Mouse (Mus musculus): ENCODE results near the gene Cacnb4. TPM values are rescaled to one million over a fixed set of nuclear protein-coding genes. Genes with fewer than 3 reads are reported as not detected.
A peak's percentile ranks its signal among the peaks of the same experiment; 100 is the strongest.

The Cacnb4 gene
- polyA plus RNA-seq, 1 experiment from 2014 or later: 2.0 TPM

- Histone ChIP-seq H3K27ac (ENCODE audit: low read length) (no peak overlapping the region), H3K4me2 (replicated peaks; ENCODE audit: low read depth, low read length) (no peak overlapping the region), H3K4me3 (ENCODE audit: low read length) (no peak overlapping the region), H3K27me3 (ENCODE audit: insufficient read depth, low read length) (no peaks in the 10 kb centered on the region), H3K4me1 (ENCODE audit: insufficient read depth, low read length) (no peaks in the 10 kb centered on the region), H3K36me3 (ENCODE audit: insufficient read depth, low read length) (no peaks in the 10 kb centered on the region), H3K9ac (replicated peaks; ENCODE audit: low read length) (no peak overlapping the region), H3K9me3 (ENCODE audit: low read length) (no peaks in the 10 kb centered on the region)
- whole genome bisulfite sequencing: 79% methylated on average over 7 of the region's 7 CpGs
- no peak for ATAC-seq (ENCODE audit: low FRiP score, low TSS enrichment)
These were observed 220.8 kb downstream of the Cacnb4 start for GRCm38 (mm10) chr2:52455606-52456479.

GRCm38 (mm10) chr2:52449818-52450217 is 226.8 kb downstream of the Cacnb4 start:
- no peaks in the 10 kb centered on the region for H3K27me3 ChIP-seq (ENCODE audit: insufficient read depth, low read length)
- no peaks in the 10 kb centered on the region for H3K9me3 ChIP-seq (ENCODE audit: low read length)
- H3K4me2 ChIP-seq (replicated peaks; ENCODE audit: low read depth, low read length): no peak overlapping the region
- H3K4me1 ChIP-seq (ENCODE audit: insufficient read depth, low read length): no peaks in the 10 kb centered on the region
- no peak overlapping the region for H3K27ac ChIP-seq (ENCODE audit: low read length)
- 72% methylated on average over 8 of the region's 8 CpGs for WGBS
- H3K36me3 ChIP-seq (ENCODE audit: insufficient read depth, low read length): no peaks in the 10 kb centered on the region
- no peak overlapping the region for H3K4me3 ChIP-seq (ENCODE audit: low read length)
- no peak overlapping the region for H3K9ac ChIP-seq (replicated peaks; ENCODE audit: low read length)
- ATAC-seq (ENCODE audit: low FRiP score, low TSS enrichment): no peak

- H3K4me3 ChIP-seq (ENCODE audit: low read length): no peak overlapping the region
- H3K9ac ChIP-seq (replicated peaks; ENCODE audit: low read length): no peak overlapping the region
- H3K4me2 ChIP-seq (replicated peaks; ENCODE audit: low read depth, low read length): no peak overlapping the region
- no peak for ATAC-seq (ENCODE audit: low FRiP score, low TSS enrichment)
- no peak overlapping the region for H3K27ac ChIP-seq (ENCODE audit: low read length)
- 75% methylated on average over 1 of the region's 1 CpGs for WGBS
- no peaks in the 10 kb centered on the region for H3K4me1 ChIP-seq (ENCODE audit: insufficient read depth, low read length)
- H3K9me3 ChIP-seq (ENCODE audit: low read length): no peaks in the 10 kb centered on the region
- H3K27me3 ChIP-seq (ENCODE audit: insufficient read depth, low read length): no peaks in the 10 kb centered on the region
- no peaks in the 10 kb centered on the region for H3K36me3 ChIP-seq (ENCODE audit: insufficient read depth, low read length)
These were observed 227.7 kb downstream of the Cacnb4 start for GRCm38 (mm10) chr2:52448916-52449315.

- ATAC-seq (ENCODE audit: low FRiP score, low TSS enrichment): no peak
- Histone ChIP-seq H3K9me3 (ENCODE audit: low read length) (no peaks in the 10 kb centered on the region), H3K4me2 (replicated peaks; ENCODE audit: low read depth, low read length) (no peak overlapping the region), H3K4me3 (ENCODE audit: low read length) (no peak overlapping the region), H3K4me1 (ENCODE audit: insufficient read depth, low read length) (peaks cover 3% of the 10 kb centered on the region; the same call in 1 of the 2 replicates), H3K9ac (replicated peaks; ENCODE audit: low read length) (no peak overlapping the region), H3K27ac (ENCODE audit: low read length) (no peak overlapping the region), H3K27me3 (ENCODE audit: insufficient read depth, low read length) (no peaks in the 10 kb centered on the region), H3K36me3 (ENCODE audit: insufficient read depth, low read length) (no peaks in the 10 kb centered on the region)
- 72% methylated on average over 5 of the region's 5 CpGs for WGBS
These were observed 230.0 kb downstream of the Cacnb4 start for GRCm38 (mm10) chr2:52446648-52447047.

GRCm38 (mm10) chr2:52442125-52442524 is 234.5 kb downstream of the Cacnb4 start:
- Histone ChIP-seq H3K27me3 (ENCODE audit: insufficient read depth, low read length) (no peaks in the 10 kb centered on the region), H3K4me2 (replicated peaks; ENCODE audit: low read depth, low read length) (no peak overlapping the region), H3K9ac (replicated peaks; ENCODE audit: low read length) (no peak overlapping the region), H3K4me3 (ENCODE audit: low read length) (no peak overlapping the region), H3K4me1 (ENCODE audit: insufficient read depth, low read length) (peaks cover 3% of the 10 kb centered on the region; the same call in 1 of the 2 replicates), H3K9me3 (ENCODE audit: low read length) (no peaks in the 10 kb centered on the region), H3K36me3 (ENCODE audit: insufficient read depth, low read length) (no peaks in the 10 kb centered on the region), H3K27ac (ENCODE audit: low read length) (no peak overlapping the region)
- 44% methylated on average over 5 of the region's 5 CpGs for WGBS
- ATAC-seq (ENCODE audit: low FRiP score, low TSS enrichment): peak; percentile 51; the same call in 1 of the 2 replicates

GRCm38 (mm10) chr2:52440420-52441015 is 236.1 kb downstream of the Cacnb4 start:
- no peak for ATAC-seq (ENCODE audit: low FRiP score, low TSS enrichment)
- WGBS: 83% methylated on average over 4 of the region's 4 CpGs
- Histone ChIP-seq H3K27me3 (ENCODE audit: insufficient read depth, low read length) (no peaks in the 10 kb centered on the region), H3K4me3 (ENCODE audit: low read length) (no peak overlapping the region), H3K36me3 (ENCODE audit: insufficient read depth, low read length) (no peaks in the 10 kb centered on the region), H3K9ac (replicated peaks; ENCODE audit: low read length) (no peak overlapping the region), H3K9me3 (ENCODE audit: low read length) (no peaks in the 10 kb centered on the region), H3K4me1 (ENCODE audit: insufficient read depth, low read length) (peaks cover 3% of the 10 kb centered on the region; the same call in 1 of the 2 replicates), H3K4me2 (replicated peaks; ENCODE audit: low read depth, low read length) (no peak overlapping the region), H3K27ac (ENCODE audit: low read length) (no peak overlapping the region)

- H3K4me3 ChIP-seq (ENCODE audit: low read length): no peak overlapping the region
- H3K4me2 ChIP-seq (replicated peaks; ENCODE audit: low read depth, low read length): no peak overlapping the region
- no peaks in the 10 kb centered on the region for H3K27me3 ChIP-seq (ENCODE audit: insufficient read depth, low read length)
- no peaks in the 10 kb centered on the region for H3K9me3 ChIP-seq (ENCODE audit: low read length)
- H3K27ac ChIP-seq (ENCODE audit: low read length): no peak overlapping the region
- no peak overlapping the region for H3K9ac ChIP-seq (replicated peaks; ENCODE audit: low read length)
- H3K36me3 ChIP-seq (ENCODE audit: insufficient read depth, low read length): no peaks in the 10 kb centered on the region
- H3K4me1 ChIP-seq (ENCODE audit: insufficient read depth, low read length): peaks cover 3% of the 10 kb centered on the region; the same call in 1 of the 2 replicates
- ATAC-seq (ENCODE audit: low FRiP score, low TSS enrichment): no peak
- 76% methylated on average over 4 of the region's 4 CpGs for WGBS
These were observed 238.2 kb downstream of the Cacnb4 start for GRCm38 (mm10) chr2:52438437-52438836.

GRCm38 (mm10) chr2:52438013-52438412 is 238.6 kb downstream of the Cacnb4 start:
- Histone ChIP-seq H3K4me1 (ENCODE audit: insufficient read depth, low read length) (peaks cover 3% of the 10 kb centered on the region; the same call in 1 of the 2 replicates), H3K9ac (replicated peaks; ENCODE audit: low read length) (no peak overlapping the region), H3K9me3 (ENCODE audit: low read length) (no peaks in the 10 kb centered on the region), H3K4me3 (ENCODE audit: low read length) (no peak overlapping the region), H3K27ac (ENCODE audit: low read length) (no peak overlapping the region), H3K27me3 (ENCODE audit: insufficient read depth, low read length) (no peaks in the 10 kb centered on the region), H3K36me3 (ENCODE audit: insufficient read depth, low read length) (no peaks in the 10 kb centered on the region), H3K4me2 (replicated peaks; ENCODE audit: low read depth, low read length) (no peak overlapping the region)
- ATAC-seq (ENCODE audit: low FRiP score, low TSS enrichment): no peak
- WGBS: 65% methylated on average over 6 of the region's 6 CpGs

- ATAC-seq (ENCODE audit: low FRiP score, low TSS enrichment): no peak
- Histone ChIP-seq H3K4me2 (replicated peaks; ENCODE audit: low read depth, low read length) (no peak overlapping the region), H3K36me3 (ENCODE audit: insufficient read depth, low read length) (no peaks in the 10 kb centered on the region), H3K9ac (replicated peaks; ENCODE audit: low read length) (no peak overlapping the region), H3K27ac (ENCODE audit: low read length) (no peak overlapping the region), H3K9me3 (ENCODE audit: low read length) (no peaks in the 10 kb centered on the region), H3K4me3 (ENCODE audit: low read length) (no peak overlapping the region), H3K27me3 (ENCODE audit: insufficient read depth, low read length) (no peaks in the 10 kb centered on the region), H3K4me1 (ENCODE audit: insufficient read depth, low read length) (no peaks in the 10 kb centered on the region)
- 70% methylated on average over 14 of the region's 14 CpGs for whole genome bisulfite sequencing
These were observed 240.6 kb downstream of the Cacnb4 start for GRCm38 (mm10) chr2:52435919-52436632.
